In genomic region chr10:117630176-117630575, GRCm38 (mm10) we compare ENCODE assay signal across 8 mouse cellular contexts. TPM values are rescaled to one million over a fixed set of nuclear protein-coding genes. Genes with fewer than 3 reads are reported as not detected.
DNase-seq lines count a peak whose midpoint lies in the region; ATAC-seq and TF ChIP-seq lines count a peak whose summit lies in the region.
"Had no signal": no experiment of that assay in that cellular context is flagged by ENCODE, and none has a peak within 500 bp of the region (broad histone marks: within the 10 kb centered on the region; RNA-seq: fewer than 3 reads in every experiment).

No protein-coding gene starts in this region.

- no peaks in the 10 kb centered on the region for H3K9me3 ChIP-seq in embryonic facial prominence, embryonic 10.5 days
- no peaks in the 10 kb centered on the region for H3K9me3 ChIP-seq in hindbrain, embryonic 12.5 days (replicated peaks)
- no peaks in the 10 kb centered on the region for H3K9me3 ChIP-seq in liver, postnatal 0 days (ENCODE audit: low read length)

- H3K36me3 ChIP-seq in embryonic facial prominence, embryonic 10.5 days (replicated peaks): no peaks in the 10 kb centered on the region
- H3K36me3 ChIP-seq in hindbrain, embryonic 12.5 days: no peaks in the 10 kb centered on the region
- H3K36me3 ChIP-seq in liver, postnatal 0 days (replicated peaks; ENCODE audit: insufficient read depth, low read length): no peaks in the 10 kb centered on the region

- no peak overlapping the region for H3K9ac ChIP-seq in hindbrain, embryonic 12.5 days
- H3K9ac ChIP-seq in liver, postnatal 0 days (replicated peaks): no peak overlapping the region

- H3K27me3 ChIP-seq in embryonic facial prominence, embryonic 10.5 days (replicated peaks; ENCODE audit: low read depth, poor library complexity, severe bottlenecking): peaks cover 61% of the 10 kb centered on the region
- H3K27me3 ChIP-seq in hindbrain, embryonic 12.5 days: peaks cover 54% of the 10 kb centered on the region
- H3K27me3 ChIP-seq in liver, postnatal 0 days (ENCODE audit: insufficient read depth, low read length): peaks cover 14% of the 10 kb centered on the region

- no peak for TF ChIP-seq EP300 in liver, postnatal 0 days (IDR thresholded peaks at IDR 0.05; ENCODE audit: low read depth)

- peak overlapping the region; percentile 64 for H3K4me3 ChIP-seq in layer of hippocampus, adult 2 months
- peak overlapping the region; percentile 78 for H3K4me3 ChIP-seq in embryonic facial prominence, embryonic 10.5 days
- peak overlapping the region; percentile 51; the same call in 1 of the 2 replicates for H3K4me3 ChIP-seq in hindbrain, embryonic 12.5 days
- H3K4me3 ChIP-seq in liver, postnatal 0 days (ENCODE audit: low read depth, low read length): peak overlapping the region; percentile 60; the same call in 1 of the 2 replicates

- H3K4me1 ChIP-seq in embryonic facial prominence, embryonic 10.5 days: peaks cover 22% of the 10 kb centered on the region
- H3K4me1 ChIP-seq in hindbrain, embryonic 12.5 days: peaks cover 12% of the 10 kb centered on the region
- peaks cover 13% of the 10 kb centered on the region for H3K4me1 ChIP-seq in liver, postnatal 0 days (ENCODE audit: insufficient read depth)

- H3K4me2 ChIP-seq in hindbrain, embryonic 12.5 days (replicated peaks): peak overlapping the region; percentile 86; the same call in 1 of the 2 replicates
- H3K4me2 ChIP-seq in liver, postnatal 0 days (ENCODE audit: low read depth, low read length): peak overlapping the region; percentile 85

- no peak for DNase-seq in layer of hippocampus, adult 2 months (ENCODE audit: low spot score in 2 of 2)
- DNase-seq in layer of hippocampus, adult 8-10 months (ENCODE audit: low spot score in 2 of 2): no peak
- DNase-seq in embryonic facial prominence, embryonic 10.5 days (ENCODE audit: low spot score): no peak
- no peak for DNase-seq in liver, postnatal 0 days
- DNase-seq in frontal cortex, postnatal 10 days (ENCODE audit: low spot score in 2 of 2): no peak
- DNase-seq: kidney, adult 9 months had no signal

- TF ChIP-seq CTCF in layer of hippocampus, adult 2 months (conservative IDR thresholded peaks at IDR 0.05): no peak
- TF ChIP-seq CTCF in liver, postnatal 0 days (IDR thresholded peaks at IDR 0.05; ENCODE audit: low read depth): no peak

- no peak overlapping the region for H3K27ac ChIP-seq in layer of hippocampus, adult 2 months
- no peak overlapping the region for H3K27ac ChIP-seq in embryonic facial prominence, embryonic 10.5 days (replicated peaks)
- no peak overlapping the region for H3K27ac ChIP-seq in hindbrain, embryonic 12.5 days
- no peak overlapping the region for H3K27ac ChIP-seq in liver, postnatal 0 days (ENCODE audit: low read depth)

- 26% methylated on average over 8 of the region's 8 CpGs for WGBS in embryonic facial prominence, embryonic 10.5 days
- 27% methylated on average over 8 of the region's 8 CpGs for WGBS in hindbrain, embryonic 12.5 days
- WGBS in liver, postnatal 0 days (ENCODE audit: insufficient replicate concordance): 14% methylated on average over 8 of the region's 8 CpGs

- no peak for ATAC-seq in hindbrain, embryonic 12.5 days (ENCODE audit: low FRiP score)
- no peak for ATAC-seq in liver, postnatal 0 days
- no peak for ATAC-seq in erythroid progenitor cell, adult 5-6 weeks (replicated peaks; ENCODE audit: low FRiP score, poor library complexity, severe bottlenecking)

RNA-seq across cellular contexts. Expression of gene Cpm, which starts 0.9 kb away (rescaled TPM):
- total RNA-seq in layer of hippocampus, adult 2 months (2021): 1 to 10 TPM; 8.5 to 9.7 TPM
- 10 to 100 TPM in 2 of 4 experiments, 1 to 10 TPM in 2; 9.1 to 11.4 (median 9.7) TPM for total RNA-seq in layer of hippocampus, adult 8-10 months (2022)
- polyA plus RNA-seq in embryonic facial prominence, embryonic 10.5 days (2016; fragmentation: Nextera tagmentation; extraction: Ambion mirVana): 8.3 and 11.6 TPM in 2 replicates
- polyA plus RNA-seq in hindbrain, embryonic 12.5 days (2016; fragmentation: Nextera tagmentation; extraction: Ambion mirVana): 6.0 and 7.8 TPM in 2 replicates
- 7.0 and 7.7 TPM in 2 replicates for polyA plus RNA-seq in liver, postnatal 0 days (2015; fragmentation: Nextera tagmentation; extraction: Ambion mirVana)
- total RNA-seq in erythroid progenitor cell, adult 5-6 weeks (2015; ENCODE audit: low replicate concordance): 3.2 and 5.4 TPM in 2 replicates
- total RNA-seq in erythroid progenitor cell, adult 5-6 weeks (2017; ENCODE audit: low replicate concordance): 1.9 and 9.6 TPM in 2 replicates
